Mouse (Mus musculus): ENCODE data around the gene Smim5. TPM values are rescaled to one million over a fixed set of nuclear protein-coding genes. Genes with fewer than 3 reads are reported as not detected.
A peak's percentile ranks its signal among the peaks of the same experiment; 100 is the strongest.
"Not testable (repeated sequence)": the region's sequence is repeated elsewhere in the genome, so short reads cannot be mapped to it uniquely, and the experiment has no call there.

The Smim5 gene
- 2.0 and 3.4 TPM in 2 replicates for polyA plus RNA-seq (2014; fragmentation: Nextera tagmentation; extraction: Ambion mirVana)

GRCm38 (mm10) chr11:115899486-115900266 lies at the start of gene Smim5:
Smim5 (plus strand) TSS chr11:115899966.
- Histone ChIP-seq H3K27me3 (ENCODE audit: control insufficient read depth, insufficient read depth, low read length) (no peaks in the 10 kb centered on the region), H3K4me1 (ENCODE audit: control insufficient read depth, insufficient read depth, low read length) (peaks cover 9% of the 10 kb centered on the region), H3K9me3 (ENCODE audit: control insufficient read depth, low read length) (no peaks in the 10 kb centered on the region), H3K27ac (ENCODE audit: low read depth, low read length) (0 out of 2 replicates have a peak within 1 kb of the TSS, but pooled peaks have one; percentile 23), H3K9ac (ENCODE audit: low read length) (no peak within 1 kb of the TSS; the same call in 1 of the 2 replicates), H3K4me2 (ENCODE audit: low read depth) (no peak within 1 kb of the TSS), H3K36me3 (ENCODE audit: control insufficient read depth, insufficient read depth, low read length) (no peaks in the 10 kb centered on the region; the same call in 1 of the 2 replicates), H3K4me3 (ENCODE audit: low read depth, low read length) (no peak within 1 kb of the TSS)
- no peak for ATAC-seq (ENCODE audit: insufficient read depth, low FRiP score, low TSS enrichment)
- WGBS: 32% methylated on average over 16 of the region's 16 CpGs
- peak; percentile 47 for DNase-seq (ENCODE audit: low spot score)

- Histone ChIP-seq H3K36me3 (ENCODE audit: control insufficient read depth, insufficient read depth, low read length) (no peaks in the 10 kb centered on the region; the same call in 1 of the 2 replicates), H3K27me3 (ENCODE audit: control insufficient read depth, insufficient read depth, low read length) (peaks cover 22% of the 10 kb centered on the region), H3K27ac (ENCODE audit: low read depth, low read length) (no peak overlapping the region), H3K4me1 (ENCODE audit: control insufficient read depth, insufficient read depth, low read length) (peaks cover 3% of the 10 kb centered on the region; the same call in 1 of the 2 replicates), H3K9me3 (ENCODE audit: control insufficient read depth, low read length) (no peaks in the 10 kb centered on the region), H3K9ac (ENCODE audit: low read length) (no peak overlapping the region), H3K4me3 (ENCODE audit: low read depth, low read length) (no peak overlapping the region), H3K4me2 (ENCODE audit: low read depth) (no peak overlapping the region)
- no peak for DNase-seq (ENCODE audit: low spot score)
- no peak for ATAC-seq (ENCODE audit: insufficient read depth, low FRiP score, low TSS enrichment)
- WGBS: 86% methylated on average over 6 of the region's 6 CpGs
Observed at GRCm38 (mm10) chr11:115854674-115855073, 45.1 kb upstream of the Smim5 start.

GRCm38 (mm10) chr11:115857146-115857545 lies 42.6 kb upstream of the Smim5 start:
- H3K9me3 ChIP-seq (ENCODE audit: control insufficient read depth, low read length); H3K4me2 ChIP-seq (ENCODE audit: low read depth); H3K4me1 ChIP-seq (ENCODE audit: control insufficient read depth, insufficient read depth, low read length); H3K27ac ChIP-seq (ENCODE audit: low read depth, low read length); H3K36me3 ChIP-seq (ENCODE audit: control insufficient read depth, insufficient read depth, low read length); ATAC-seq (ENCODE audit: insufficient read depth, low FRiP score, low TSS enrichment); H3K4me3 ChIP-seq (ENCODE audit: low read depth, low read length); DNase-seq (ENCODE audit: low spot score); H3K9ac ChIP-seq (ENCODE audit: low read length): not testable (repeated sequence)
- H3K27me3 ChIP-seq (ENCODE audit: control insufficient read depth, insufficient read depth, low read length): peaks cover 36% of the 10 kb centered on the region
- WGBS: 92% methylated on average over 4 of the region's 4 CpGs

- Histone ChIP-seq H3K27me3 (ENCODE audit: control insufficient read depth, insufficient read depth, low read length) (peaks cover 37% of the 10 kb centered on the region), H3K36me3 (ENCODE audit: control insufficient read depth, insufficient read depth, low read length) (no peaks in the 10 kb centered on the region; the same call in 1 of the 2 replicates), H3K9me3 (ENCODE audit: control insufficient read depth, low read length) (no peaks in the 10 kb centered on the region), H3K4me3 (ENCODE audit: low read depth, low read length) (no peak overlapping the region), H3K27ac (ENCODE audit: low read depth, low read length) (no peak overlapping the region), H3K4me2 (ENCODE audit: low read depth) (no peak overlapping the region), H3K9ac (ENCODE audit: low read length) (no peak overlapping the region), H3K4me1 (ENCODE audit: control insufficient read depth, insufficient read depth, low read length) (peaks cover 3% of the 10 kb centered on the region; the same call in 1 of the 2 replicates)
- ATAC-seq (ENCODE audit: insufficient read depth, low FRiP score, low TSS enrichment): no peak
- no peak for DNase-seq (ENCODE audit: low spot score)
- 53% methylated on average over 12 of the region's 13 CpGs for WGBS
Observed at GRCm38 (mm10) chr11:115857936-115858335, 41.8 kb upstream of the Smim5 start.

- ATAC-seq (ENCODE audit: insufficient read depth, low FRiP score, low TSS enrichment) (no peak), DNase-seq (ENCODE audit: low spot score) (peak; percentile 24)
- 10% methylated on average over 27 of the region's 27 CpGs for WGBS
- H3K27ac ChIP-seq (ENCODE audit: low read depth, low read length): no peak within 1 kb of the TSS
- H3K36me3 ChIP-seq (ENCODE audit: control insufficient read depth, insufficient read depth, low read length): no peaks in the 10 kb centered on the region; the same call in 1 of the 2 replicates
- H3K9ac ChIP-seq (ENCODE audit: low read length): peak within 1 kb of the TSS; percentile 26
- H3K4me2 ChIP-seq (ENCODE audit: low read depth): peak within 1 kb of the TSS; percentile 41
- H3K4me1 ChIP-seq (ENCODE audit: control insufficient read depth, insufficient read depth, low read length): peaks cover 3% of the 10 kb centered on the region; the same call in 1 of the 2 replicates
- no peaks in the 10 kb centered on the region for H3K9me3 ChIP-seq (ENCODE audit: control insufficient read depth, low read length)
- H3K27me3 ChIP-seq (ENCODE audit: control insufficient read depth, insufficient read depth, low read length): peaks cover 38% of the 10 kb centered on the region
- H3K4me3 ChIP-seq (ENCODE audit: low read depth, low read length): peak within 1 kb of the TSS; percentile 27
Observed at GRCm38 (mm10) chr11:115858354-115858753, 41.4 kb upstream of the Smim5 start, which contains the start of gene Myo15b. Myo15b (plus strand) TSS chr11:115858406.

GRCm38 (mm10) chr11:115859143-115859945 lies 40.4 kb upstream of the Smim5 start:
- peak; percentile 80 for ATAC-seq (ENCODE audit: insufficient read depth, low FRiP score, low TSS enrichment)
- peak overlapping the region; percentile 27 for H3K4me3 ChIP-seq (ENCODE audit: low read depth, low read length)
- H3K9ac ChIP-seq (ENCODE audit: low read length): peak overlapping the region; percentile 26; the same call in 1 of the 2 replicates
- peaks cover 38% of the 10 kb centered on the region for H3K27me3 ChIP-seq (ENCODE audit: control insufficient read depth, insufficient read depth, low read length)
- DNase-seq (ENCODE audit: low spot score): peak; percentile 90
- H3K4me2 ChIP-seq (ENCODE audit: low read depth): peak overlapping the region; percentile 41
- no peak overlapping the region for H3K27ac ChIP-seq (ENCODE audit: low read depth, low read length)
- 2% methylated on average over 72 of the region's 75 CpGs for WGBS
- H3K9me3 ChIP-seq (ENCODE audit: control insufficient read depth, low read length): no peaks in the 10 kb centered on the region
- H3K4me1 ChIP-seq (ENCODE audit: control insufficient read depth, insufficient read depth, low read length): peaks cover 3% of the 10 kb centered on the region; the same call in 1 of the 2 replicates
- no peaks in the 10 kb centered on the region; the same call in 1 of the 2 replicates for H3K36me3 ChIP-seq (ENCODE audit: control insufficient read depth, insufficient read depth, low read length)

- H3K9ac ChIP-seq (ENCODE audit: low read length): no peak overlapping the region
- H3K4me3 ChIP-seq (ENCODE audit: low read depth, low read length): no peak overlapping the region
- ATAC-seq (ENCODE audit: insufficient read depth, low FRiP score, low TSS enrichment) (no peak), DNase-seq (ENCODE audit: low spot score) (no peak)
- 89% methylated on average over 8 of the region's 8 CpGs for WGBS
- H3K27ac ChIP-seq (ENCODE audit: low read depth, low read length): no peak overlapping the region
- peaks cover 23% of the 10 kb centered on the region for H3K27me3 ChIP-seq (ENCODE audit: control insufficient read depth, insufficient read depth, low read length)
- no peaks in the 10 kb centered on the region for H3K4me1 ChIP-seq (ENCODE audit: control insufficient read depth, insufficient read depth, low read length)
- H3K9me3 ChIP-seq (ENCODE audit: control insufficient read depth, low read length): no peaks in the 10 kb centered on the region
- H3K36me3 ChIP-seq (ENCODE audit: control insufficient read depth, insufficient read depth, low read length): no peaks in the 10 kb centered on the region; the same call in 1 of the 2 replicates
- H3K4me2 ChIP-seq (ENCODE audit: low read depth): no peak overlapping the region
Observed at GRCm38 (mm10) chr11:115863895-115864294, 35.9 kb upstream of the Smim5 start.

GRCm38 (mm10) chr11:115869393-115869792 lies 30.4 kb upstream of the Smim5 start:
- H3K27ac ChIP-seq (ENCODE audit: low read depth, low read length): no peak overlapping the region
- ATAC-seq (ENCODE audit: insufficient read depth, low FRiP score, low TSS enrichment): no peak
- no peaks in the 10 kb centered on the region for H3K9me3 ChIP-seq (ENCODE audit: control insufficient read depth, low read length)
- H3K36me3 ChIP-seq (ENCODE audit: control insufficient read depth, insufficient read depth, low read length): no peaks in the 10 kb centered on the region; the same call in 1 of the 2 replicates
- no peaks in the 10 kb centered on the region for H3K4me1 ChIP-seq (ENCODE audit: control insufficient read depth, insufficient read depth, low read length)
- 83% methylated on average over 8 of the region's 8 CpGs for WGBS
- no peak for DNase-seq (ENCODE audit: low spot score)
- no peaks in the 10 kb centered on the region for H3K27me3 ChIP-seq (ENCODE audit: control insufficient read depth, insufficient read depth, low read length)
- no peak overlapping the region for H3K4me2 ChIP-seq (ENCODE audit: low read depth)
- no peak overlapping the region for H3K9ac ChIP-seq (ENCODE audit: low read length)
- H3K4me3 ChIP-seq (ENCODE audit: low read depth, low read length): no peak overlapping the region

All from neural tube, embryonic 11.5 days (tissue).